20 mouse cellular contexts compared by ENCODE assay signal in the genomic region with DNA sequence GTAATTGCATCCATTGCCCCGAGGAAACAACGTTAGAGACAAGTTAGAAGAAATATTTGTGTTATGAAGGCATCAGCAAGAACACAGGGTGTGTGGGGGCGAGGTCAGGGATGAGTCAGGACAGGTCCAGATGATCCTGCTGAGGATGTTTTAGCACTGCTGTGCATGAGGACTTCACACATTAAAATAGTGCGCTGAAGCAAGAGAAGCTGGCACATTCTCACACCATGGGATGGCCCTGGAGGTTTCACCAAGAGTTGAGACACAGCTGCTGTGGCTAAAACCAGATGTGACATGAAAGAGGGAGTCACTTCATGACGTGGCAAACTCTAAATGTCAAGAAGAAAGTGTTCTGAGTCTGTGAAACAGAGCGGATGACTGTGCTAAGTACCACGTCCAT. TPM values are rescaled to one million over a fixed set of nuclear protein-coding genes. Genes with fewer than 3 reads are reported as not detected.
A peak's percentile ranks its signal among the peaks of the same experiment; 100 is the strongest.
DNase-seq lines count a peak whose midpoint lies in the region; ATAC-seq lines count a peak whose summit lies in the region.
"Had no signal": no experiment of that assay in that cellular context is flagged by ENCODE, and none has a peak within 500 bp of the region (broad histone marks: within the 10 kb centered on the region; RNA-seq: fewer than 3 reads in every experiment).

No protein-coding gene starts in this region.

- no peak overlapping the region for H3K9ac ChIP-seq in midbrain, embryonic 16.5 days (ENCODE audit: low read depth, low read length)
- H3K9ac ChIP-seq: forebrain, embryonic 13.5 days; forebrain, postnatal 0 days; hindbrain, embryonic 15.5 days had no signal

- no peaks in the 10 kb centered on the region for H3K4me1 ChIP-seq in midbrain, embryonic 16.5 days (ENCODE audit: control insufficient read depth, insufficient read depth, low read length)
- H3K4me1 ChIP-seq: forebrain, embryonic 13.5 days had no signal

- H3K4me3 ChIP-seq in midbrain, embryonic 16.5 days (ENCODE audit: low read depth, low read length), result no peak overlapping the region
- H3K4me3 ChIP-seq: forebrain, embryonic 13.5 days; gastrocnemius, adult 2 months; hindbrain, embryonic 15.5 days had no signal

- no peak for ATAC-seq in midbrain, embryonic 16.5 days
- ATAC-seq: forebrain, embryonic 13.5 days; forebrain, postnatal 0 days; intestine, embryonic 16.5 days had no signal

- no peak overlapping the region for H3K4me2 ChIP-seq in midbrain, embryonic 16.5 days (ENCODE audit: low read length)
- H3K4me2 ChIP-seq: forebrain, embryonic 13.5 days; heart, embryonic 11.5 days; hindbrain, embryonic 15.5 days had no signal

- H3K27ac ChIP-seq in midbrain, embryonic 16.5 days (ENCODE audit: low read length), result no peak overlapping the region
- H3K27ac ChIP-seq: forebrain, embryonic 13.5 days; gastrocnemius, adult 2 months; hindbrain, embryonic 15.5 days had no signal

- 80% methylated on average over 7 of the region's 7 CpGs for WGBS in midbrain, embryonic 16.5 days

- H3K36me3 ChIP-seq in midbrain, embryonic 16.5 days (ENCODE audit: control insufficient read depth, insufficient read depth, low read length), result no peaks in the 10 kb centered on the region
- H3K36me3 ChIP-seq: hindbrain, embryonic 15.5 days had no signal

- DNase-seq in heart, adult 11 months, result peak; percentile 76
- DNase-seq in heart, postnatal 36 days, result no peak
- DNase-seq in 3T3-L1 (ENCODE audit: low read depth, low spot score), result peak; percentile 87
- DNase-seq in Muller cell, postnatal 12 days (ENCODE audit: inconsistent ontology term), result peak; percentile 33
- DNase-seq in gonadal fat pad, adult 2 months (ENCODE audit: low read depth), result peak; percentile 86
- no peak for DNase-seq in frontal cortex, postnatal 36 days (ENCODE audit: low spot score in 2 of 2)
- DNase-seq: adrenal gland, postnatal 25 days; B cell, adult 2 months; cerebellum, adult 18-20 months; cerebellum, adult 9-11 months; forebrain, postnatal 0 days; gastrocnemius, adult 2 months; gastrocnemius, postnatal 25 days; heart, adult 18-20 months; kidney, adult 2 months had no signal

- H3K9me3 ChIP-seq in midbrain, embryonic 16.5 days (replicated peaks; ENCODE audit: control insufficient read depth, low read length, poor library complexity, severe bottlenecking), result no peaks in the 10 kb centered on the region
- H3K9me3 ChIP-seq: forebrain, embryonic 13.5 days; hindbrain, embryonic 15.5 days had no signal

- no peaks in the 10 kb centered on the region for H3K27me3 ChIP-seq in midbrain, embryonic 16.5 days (ENCODE audit: control insufficient read depth, insufficient read depth, low read depth, low read length)
- H3K27me3 ChIP-seq: forebrain, embryonic 13.5 days; hindbrain, embryonic 15.5 days had no signal

- intact Hi-C loops in heart, postnatal 36 days (cut with DNase I), result no loop called here

RNA-seq across cellular contexts. Expression of a gene that starts 38.9 kb away (rescaled TPM):
- 1 to 10 TPM; 3.5 to 3.6 TPM for total RNA-seq in heart, postnatal 36 days (2021)
- 3.7 and 7.1 TPM in 2 replicates for polyA plus RNA-seq in gonadal fat pad, adult 2 months (2012; rRNA removed)
- 13.6 and 16.2 TPM in 2 replicates for polyA plus RNA-seq in midbrain, embryonic 16.5 days (2015; fragmentation: Nextera tagmentation; extraction: Ambion mirVana)

Comparison
In these comparisons a context has a peak if more than half of its experiments do, and no peak if none do; other contexts are left out.
1. DNase-seq: peak in heart, adult 11 months (single experiment), 3T3-L1 (single experiment), Muller cell, postnatal 12 days (single experiment) and gonadal fat pad, adult 2 months (single experiment); none in heart, postnatal 36 days (0 of 2) and frontal cortex, postnatal 36 days (0 of 2).